In the genomic region with DNA sequence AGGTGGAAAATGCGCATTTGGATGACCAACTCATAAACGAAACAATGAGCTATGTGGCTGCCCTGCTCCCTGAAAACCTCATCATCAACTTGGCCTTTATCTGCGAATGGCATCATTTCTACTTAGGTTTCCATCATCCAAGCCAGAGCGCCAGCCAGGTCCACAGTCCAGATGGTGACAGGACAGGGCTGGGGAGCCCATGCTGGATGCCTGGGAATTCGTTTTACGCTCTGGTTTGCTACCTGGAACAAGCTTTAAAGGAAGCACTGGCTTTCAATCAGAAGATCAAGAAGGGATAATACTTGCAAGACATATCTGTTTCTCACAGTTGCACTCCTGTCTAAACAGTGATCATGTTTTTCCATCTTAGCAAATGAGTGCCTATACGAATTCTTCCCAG, we compare ENCODE assay signal across 13 mouse cellular contexts.
"Had no signal": no experiment of that assay in that cellular context is flagged by ENCODE, and none has a peak within 500 bp of the region (broad histone marks: within the 10 kb centered on the region; RNA-seq: fewer than 3 reads in every experiment).

No protein-coding gene starts in this region.

- H3K9me3 ChIP-seq: liver, embryonic 13.5 days had no signal

- H3K36me3 ChIP-seq: liver, embryonic 13.5 days had no signal

- H3K4me2 ChIP-seq: liver, embryonic 13.5 days; midbrain, embryonic 11.5 days had no signal

- DNase-seq: kidney, postnatal 14 days; layer of hippocampus, adult 9-11 months; liver, embryonic 13.5 days; lung, adult 2 months; lung, postnatal 14 days; lung, postnatal 4 days; midbrain, embryonic 14.5 days; thymus, adult 2 months; thymus, postnatal 25 days had no signal

- H3K4me3 ChIP-seq: layer of hippocampus, adult 2 months; left cerebral cortex, adult 2 months; liver, embryonic 13.5 days had no signal

- H3K4me1 ChIP-seq: liver, embryonic 13.5 days had no signal

- H3K9ac ChIP-seq: liver, embryonic 13.5 days had no signal

- H3K27me3 ChIP-seq: liver, embryonic 13.5 days had no signal

- H3K27ac ChIP-seq: layer of hippocampus, adult 2 months; left cerebral cortex, adult 2 months; liver, embryonic 13.5 days; stomach, postnatal 0 days had no signal
